Comparison of ENCODE assay signal across 9 mouse cellular contexts in genomic region chr9:90055409-90055808, GRCm38 (mm10). TPM values are rescaled to one million over a fixed set of nuclear protein-coding genes. Genes with fewer than 3 reads are reported as not detected.
DNase-seq lines count a peak whose midpoint lies in the region; ATAC-seq and TF ChIP-seq lines count a peak whose summit lies in the region.
"Had no signal": no experiment of that assay in that cellular context is flagged by ENCODE, and none has a peak within 500 bp of the region (broad histone marks: within the 10 kb centered on the region; RNA-seq: fewer than 3 reads in every experiment).

No protein-coding gene starts in this region.

- DNase-seq in embryo, embryonic 10.5 days (ENCODE audit: low spot score): peak; percentile 18
- DNase-seq in embryo, embryonic 10 days (ENCODE audit: low spot score): no peak
- DNase-seq in kidney, postnatal 0 days (ENCODE audit: low spot score): no peak
- DNase-seq in kidney, adult 11 months: no peak
- DNase-seq in A20 (ENCODE audit: low read depth, low spot score): peak; percentile 66
- DNase-seq in cerebellum, adult 11 months: no peak
- DNase-seq in frontal cortex, postnatal 36 days (ENCODE audit: low spot score in 2 of 2): no peak

- H3K27me3 ChIP-seq in kidney, postnatal 0 days (ENCODE audit: insufficient read depth, low read length): no peaks in the 10 kb centered on the region
- no peaks in the 10 kb centered on the region for H3K27me3 ChIP-seq in intestine, embryonic 16.5 days (replicated peaks; ENCODE audit: control insufficient read depth, insufficient read depth, low read length)
- H3K27me3 ChIP-seq: Patski had no signal

- H3K4me2 ChIP-seq in kidney, postnatal 0 days (ENCODE audit: low read length): peak overlapping the region; percentile 84
- H3K4me2 ChIP-seq in intestine, embryonic 16.5 days (ENCODE audit: low read depth, low read length): peak overlapping the region; percentile 94

- no peaks in the 10 kb centered on the region for H3K4me1 ChIP-seq in kidney, postnatal 0 days (replicated peaks; ENCODE audit: insufficient read depth, low read length)
- H3K4me1 ChIP-seq in intestine, embryonic 16.5 days (ENCODE audit: control insufficient read depth, insufficient read depth, low read length): no peaks in the 10 kb centered on the region

- no peaks in the 10 kb centered on the region for H3K36me3 ChIP-seq in kidney, postnatal 0 days (ENCODE audit: insufficient read depth, low read length)
- H3K36me3 ChIP-seq in intestine, embryonic 16.5 days (ENCODE audit: control insufficient read depth, insufficient read depth, low read length): no peaks in the 10 kb centered on the region

- peak overlapping the region; percentile 59 for H3K4me3 ChIP-seq in kidney, postnatal 0 days (replicated peaks; ENCODE audit: low read depth, low read length)
- peak overlapping the region; percentile 59 for H3K4me3 ChIP-seq in intestine, embryonic 16.5 days (ENCODE audit: low read length)

- ATAC-seq in kidney, postnatal 0 days (replicated peaks; ENCODE audit: low FRiP score, low read depth): no peak
- ATAC-seq in intestine, embryonic 16.5 days: no peak

- H3K27ac ChIP-seq in kidney, postnatal 0 days: no peak overlapping the region
- no peak overlapping the region for H3K27ac ChIP-seq in intestine, embryonic 16.5 days (ENCODE audit: low read length)

- no peaks in the 10 kb centered on the region for H3K9me3 ChIP-seq in kidney, postnatal 0 days (replicated peaks; ENCODE audit: low read length)
- no peaks in the 10 kb centered on the region for H3K9me3 ChIP-seq in intestine, embryonic 16.5 days (ENCODE audit: control insufficient read depth, low read length)

- WGBS in kidney, postnatal 0 days: 41% methylated on average over 5 of the region's 5 CpGs
- 52% methylated on average over 5 of the region's 5 CpGs for WGBS in intestine, embryonic 16.5 days

- no peak overlapping the region for H3K9ac ChIP-seq in kidney, postnatal 0 days (ENCODE audit: low read depth, low read length)
- H3K9ac ChIP-seq in intestine, embryonic 16.5 days (ENCODE audit: low read depth, low read length): no peak overlapping the region

- TF ChIP-seq CTCF in kidney, postnatal 0 days (IDR thresholded peaks at IDR 0.05; ENCODE audit: low read depth): no peak

RNA-seq across cellular contexts. Expression of gene Ctsh, which starts 1.5 kb away (rescaled TPM):
- 292 and 305 TPM in 2 replicates for polyA plus RNA-seq in kidney, postnatal 0 days (2015; fragmentation: Nextera tagmentation; extraction: Ambion mirVana)
- 56.9 and 59.4 TPM in 2 replicates for polyA plus RNA-seq in intestine, embryonic 16.5 days (2015; fragmentation: Nextera tagmentation; extraction: Ambion mirVana)

RNA-seq across cellular contexts. Expression of gene Morf4l1, which starts 59.2 kb away (rescaled TPM):
- 412 and 452 TPM in 2 replicates for polyA plus RNA-seq in kidney, postnatal 0 days (2015; fragmentation: Nextera tagmentation; extraction: Ambion mirVana)
- 281 and 302 TPM in 2 replicates for polyA plus RNA-seq in intestine, embryonic 16.5 days (2015; fragmentation: Nextera tagmentation; extraction: Ambion mirVana)

Comparison
In these comparisons a context has a peak if more than half of its experiments do, and no peak if none do; other contexts are left out.
1. DNase-seq: peak in embryo, embryonic 10.5 days (single experiment) and A20 (single experiment); none in embryo, embryonic 10 days (single experiment), kidney, postnatal 0 days (single experiment), kidney, adult 11 months (single experiment), cerebellum, adult 11 months (single experiment) and frontal cortex, postnatal 36 days (0 of 2).